Mouse (Mus musculus) liver, embryonic 14.5 days (tissue): Measurements from ENCODE around the gene Foxk1. TPM values are rescaled to one million over a fixed set of nuclear protein-coding genes. Genes with fewer than 3 reads are reported as not detected.
A peak's percentile ranks its signal among the peaks of the same experiment; 100 is the strongest.

Experiments used
- ATAC-seq: fragments of 200-750 bp; cut with Nextera tagmentation; 2 replicates; pipeline ENCODE4 v1.8.0; 2017; ENCODE audit warnings: moderate number of reproducible peaks, mild to moderate bottlenecking, moderate library complexity; ENCODE audit not compliant: insufficient read depth
- DNase-seq, 3 experiments: peaks; one replicate each; pipeline ENCODE4 v3.0.0-alpha.2; 2012 to 2013; ENCODE audit warnings: low read depth in 3 of 3, low spot score in 3 of 3
- H3K27ac ChIP-seq: fragments of 300-500 bp; sonication (generic); 2 replicates; pipeline ENCODE4 v1.5.1; 2014; ENCODE audit warnings: moderate library complexity, mild to moderate bottlenecking, control low read depth, inconsistent platforms
- H3K27me3 ChIP-seq: fragments of 300-500 bp; sonication (generic); 2 replicates; pipeline ENCODE4 v1.6.1; 2014; ENCODE audit warnings: mild to moderate bottlenecking, low read length, moderate library complexity; ENCODE audit not compliant: control insufficient read depth, insufficient read depth
- H3K36me3 ChIP-seq: fragments of 300-500 bp; sonication (generic); replicated peaks from 2 replicates; pipeline ENCODE4 v1.6.1; 2014; ENCODE audit warnings: low read depth; ENCODE audit not compliant: control insufficient read depth, insufficient read depth
- H3K4me1 ChIP-seq, 2 experiments: fragments of 200-500 bp in 1 of 2; fragments of 300-500 bp in 1 of 2; sonication (generic) in 1 of 2; replicated peaks; 2 replicates each; pipeline ENCODE4 v1.6.1; 2012 to 2014; ENCODE audit warnings: antibody characterized with exemption in 1 of 2, inconsistent platforms in 1 of 2, low read length in 1 of 2; ENCODE audit not compliant: control insufficient read depth in 2 of 2, insufficient read depth in 2 of 2
- H3K4me2 ChIP-seq: fragments of 300-500 bp; sonication (generic); 2 replicates; pipeline ENCODE4 v1.6.1; 2014; ENCODE audit warnings: low read depth, mild to moderate bottlenecking, control low read depth, moderate library complexity
- H3K4me3 ChIP-seq, 2 experiments: fragments of 200-500 bp in 1 of 2; fragments of 300-500 bp in 1 of 2; sonication (generic) in 1 of 2; 2 replicates each; pipeline ENCODE4 v1.5.1; 2012 to 2014; ENCODE audit warnings: low read depth in 2 of 2, low read length in 2 of 2, mild to moderate bottlenecking in 2 of 2, control low read depth in 1 of 2, inconsistent platforms in 1 of 2, moderate library complexity in 1 of 2; ENCODE audit not compliant: insufficient read depth in 1 of 2
- H3K9ac ChIP-seq: fragments of 300-500 bp; sonication (generic); replicated peaks from 2 replicates; pipeline ENCODE4 v1.6.1; 2014; ENCODE audit warnings: mild to moderate bottlenecking, control low read depth, moderate library complexity
- H3K9me3 ChIP-seq: fragments of 300-500 bp; sonication (generic); 2 replicates; pipeline ENCODE4 v1.6.1; 2016; ENCODE audit warnings: low read length, mixed read lengths; ENCODE audit not compliant: control insufficient read depth
- CTCF ChIP-seq: IDR thresholded peaks from 2 replicates; pipeline ENCODE4 v1.5.1; 2016; ENCODE audit warnings: antibody characterized with exemption, low read depth, control low read depth
- EP300 ChIP-seq: IDR thresholded peaks from 2 replicates; pipeline ENCODE4 v1.6.1; 2016; ENCODE audit warnings: antibody characterized with exemption, low read depth
- WGBS: fragments of 180-500 bp; shearing (Covaris S2); extraction: QIAGEN DNeasy Blood & Tissue Kit; methylation state at CpG from one replicate; pipeline ENCODE4 v1.1.7; 2014; ENCODE audit not compliant: insufficient replicate concordance; 5-methylcytosine and 5-hydroxymethylcytosine counted together
- polyA plus RNA-seq, 2 experiments: library from polyadenylated mRNA; depleted of rRNA in 1 of 2; stranded (reverse) in 1 of 2; unstranded in 1 of 2; fragments of >200 nt; fragmentation: Nextera tagmentation in 1 of 2; extraction: Ambion mirVana in 1 of 2; gene quantifications; 2 replicates each; pipeline versions ENCODE4 v1.2.1 to v1.2.3; 2012 to 2014

Gene Foxk1
- polyA plus RNA-seq, 2 experiments, result 1.1 to 2.4 TPM

GRCm38 (mm10) chr5:142448076-142448475 is 46.8 kb downstream of the Foxk1 start:
- whole genome bisulfite sequencing, result 4% methylated on average over 9 of the region's 9 CpGs
- Histone ChIP-seq H3K27ac (no peak overlapping the region), H3K4me1 (peaks cover 13 to 16% of the 10 kb centered on the region in 2 experiments)

GRCm38 (mm10) chr5:142448623-142449022 is 47.3 kb downstream of the Foxk1 start:
- no peaks in the 10 kb centered on the region for H3K9me3 ChIP-seq
- no peaks in the 10 kb centered on the region for H3K27me3 ChIP-seq
- no peak overlapping the region for H3K4me3 ChIP-seq
- peaks cover 13 to 16% of the 10 kb centered on the region in 2 experiments for H3K4me1 ChIP-seq
- H3K27ac ChIP-seq, result no peak overlapping the region
- ATAC-seq (no peak), DNase-seq (no peak)
- no peak overlapping the region for H3K9ac ChIP-seq
- peaks cover under 1% of the 10 kb centered on the region; the same call in 1 of the 2 replicates for H3K36me3 ChIP-seq
- TF ChIP-seq EP300 (no peak), CTCF (no peak)
- no peak overlapping the region for H3K4me2 ChIP-seq
- WGBS, result 80% methylated on average over 12 of the region's 12 CpGs

More at GRCm38 (mm10) chr5:142448076-142448475, 46.8 kb downstream of the Foxk1 start:
- ATAC-seq (no peak), DNase-seq (peak; percentile 73 to 75 (median 74))
- H3K4me2 ChIP-seq, result no peak overlapping the region
- no peak overlapping the region for H3K4me3 ChIP-seq
- no peak overlapping the region for H3K9ac ChIP-seq
- TF ChIP-seq EP300 (no peak), CTCF (peak; percentile 99)
- H3K9me3 ChIP-seq, result no peaks in the 10 kb centered on the region
- H3K36me3 ChIP-seq, result no peaks in the 10 kb centered on the region; the same call in 1 of the 2 replicates
- no peaks in the 10 kb centered on the region for H3K27me3 ChIP-seq

DNA sequence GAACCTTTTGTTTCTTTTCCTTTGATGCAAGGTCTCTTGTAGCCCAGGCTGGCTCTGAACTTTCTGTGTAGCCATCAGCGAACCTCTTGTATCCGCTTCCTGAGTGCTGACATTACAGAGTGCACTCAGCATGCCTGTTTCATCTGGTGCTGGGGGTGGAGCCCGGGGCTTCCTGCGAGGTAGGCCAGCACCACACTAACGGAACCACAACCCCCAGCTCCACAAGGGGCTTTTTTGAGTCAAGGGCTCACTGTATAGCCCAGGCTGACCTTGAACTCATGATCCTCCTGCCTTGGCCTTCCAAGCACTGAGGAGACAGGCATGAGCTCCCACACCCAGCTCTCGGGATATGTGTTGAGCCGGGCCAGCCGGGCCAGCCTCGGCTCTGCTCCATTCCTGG is 49.5 kb downstream of the Foxk1 start:
- Histone ChIP-seq H3K9ac (no peak overlapping the region), H3K9me3 (no peaks in the 10 kb centered on the region), H3K36me3 (peaks cover 3% of the 10 kb centered on the region; the same call in 1 of the 2 replicates), H3K4me3 (no peak overlapping the region), H3K27me3 (no peaks in the 10 kb centered on the region), H3K27ac (no peak overlapping the region), H3K4me2 (no peak overlapping the region), H3K4me1 (peaks cover 0 to under 1% of the 10 kb centered on the region in 2 experiments; a peak in 2 of 4 replicates)
- 84% methylated on average over 9 of the region's 9 CpGs for WGBS
- ATAC-seq (no peak), DNase-seq (no peak)
- TF ChIP-seq EP300 (no peak), CTCF (no peak)

GRCm38 (mm10) chr5:142451759-142452158 is 50.5 kb downstream of the Foxk1 start:
- no peaks in the 10 kb centered on the region for H3K27me3 ChIP-seq
- H3K4me1 ChIP-seq, result no peaks in the 10 kb centered on the region
- no peak overlapping the region for H3K4me2 ChIP-seq
- DNase-seq (no peak), ATAC-seq (peak; percentile 57; the same call in 1 of the 2 replicates)
- TF ChIP-seq CTCF (no peak), EP300 (no peak)
- 33% methylated on average over 1 of the region's 1 CpGs for WGBS
- no peak overlapping the region for H3K9ac ChIP-seq
- H3K4me3 ChIP-seq, result no peak overlapping the region
- H3K9me3 ChIP-seq, result no peaks in the 10 kb centered on the region
- H3K36me3 ChIP-seq, result peaks cover 3% of the 10 kb centered on the region; the same call in 1 of the 2 replicates
- no peak overlapping the region for H3K27ac ChIP-seq

- Histone ChIP-seq H3K9me3 (no peaks in the 10 kb centered on the region), H3K9ac (no peak overlapping the region), H3K27me3 (no peaks in the 10 kb centered on the region), H3K4me2 (no peak overlapping the region), H3K4me3 (no peak overlapping the region), H3K27ac (no peak overlapping the region), H3K4me1 (no peaks in the 10 kb centered on the region), H3K36me3 (peaks cover 3% of the 10 kb centered on the region; the same call in 1 of the 2 replicates)
- ATAC-seq (no peak), DNase-seq (no peak)
- 80% methylated on average over 13 of the region's 13 CpGs for WGBS
- TF ChIP-seq CTCF (no peak), EP300 (no peak)
Measured at GRCm38 (mm10) chr5:142453742-142454141, 52.4 kb downstream of the Foxk1 start.
